Mouse (Mus musculus) forebrain, embryonic 10.5 days (tissue): ENCODE results near the gene Hsd17b2. TPM values are rescaled to one million over a fixed set of nuclear protein-coding genes. Genes with fewer than 3 reads are reported as not detected.

Experiments
- DNase-seq: peaks from one replicate; pipeline ENCODE4 v3.0.0-alpha.2; 2017; ENCODE audit warnings: low spot score; ENCODE audit errors: extremely low spot score
- H3K27ac ChIP-seq: fragments of 300-500 bp; sonication (generic); 2 replicates; pipeline ENCODE4 v1.5.1; 2016; ENCODE audit warnings: mild to moderate bottlenecking
- H3K27me3 ChIP-seq: fragments of 300-500 bp; sonication (generic); 2 replicates; pipeline ENCODE4 v1.6.1; 2016; ENCODE audit warnings: mild to moderate bottlenecking; ENCODE audit not compliant: poor library complexity, severe bottlenecking
- H3K36me3 ChIP-seq: fragments of 300-500 bp; sonication (generic); replicated peaks from 2 replicates; pipeline ENCODE4 v1.6.1; 2016; ENCODE audit warnings: mild to moderate bottlenecking, moderate library complexity
- H3K4me1 ChIP-seq: fragments of 300-500 bp; sonication (generic); 2 replicates; pipeline ENCODE4 v1.6.1; 2016
- H3K4me3 ChIP-seq: fragments of 300-500 bp; sonication (generic); 2 replicates; pipeline ENCODE4 v1.5.1; 2016; ENCODE audit warnings: mild to moderate bottlenecking, moderate library complexity
- H3K9me3 ChIP-seq: fragments of 300-500 bp; sonication (generic); 2 replicates; pipeline ENCODE4 v1.6.1; 2016; ENCODE audit warnings: mild to moderate bottlenecking, moderate library complexity
- WGBS: fragments of 180-500 bp; shearing (Covaris S2); methylation state at CpG from one replicate; pipeline ENCODE4 v1.1.7; 2016; 5-methylcytosine and 5-hydroxymethylcytosine counted together
- polyA plus RNA-seq: library from polyadenylated mRNA; unstranded; fragments of >200 nt; fragmentation: Nextera tagmentation; extraction: Ambion mirVana; gene quantifications from 2 replicates; pipeline ENCODE4 v1.2.1, GENCODE M21; 2016

The Hsd17b2 gene
- not detected in 2 replicates for polyA plus RNA-seq

DNA sequence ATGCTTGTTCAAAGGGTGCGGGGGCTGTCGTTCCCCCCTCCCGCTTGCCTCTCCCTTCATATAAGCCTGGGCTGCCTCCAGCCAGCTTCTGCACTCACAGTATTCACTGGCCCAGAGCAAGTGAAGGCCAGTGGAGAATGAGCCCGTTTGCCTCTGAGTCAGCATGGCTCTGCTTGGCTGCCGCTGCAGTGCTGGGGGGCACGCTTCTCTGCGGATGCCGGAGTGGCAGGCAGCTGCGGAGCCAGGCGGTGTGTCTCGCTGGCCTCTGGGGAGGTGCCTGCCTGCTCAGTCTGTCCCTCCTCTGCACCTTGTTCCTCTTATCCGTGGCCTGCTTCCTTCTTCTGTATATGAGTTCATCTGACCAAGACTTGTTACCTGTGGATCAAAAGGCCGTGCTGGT, at the start of gene Hsd17b2:
TSS of gene Hsd17b2 (plus strand) at position 46 of the 400 bp plus-strand sequence.
- no peak within 1 kb of the TSS for H3K4me3 ChIP-seq
- H3K27me3 ChIP-seq: peaks cover 5% of the 10 kb centered on the region; the same call in 1 of the 2 replicates
- H3K27ac ChIP-seq: no peak within 1 kb of the TSS
- peaks cover 32% of the 10 kb centered on the region for H3K4me1 ChIP-seq
- H3K9me3 ChIP-seq: no peaks in the 10 kb centered on the region
- DNase-seq: no peak
- no peaks in the 10 kb centered on the region for H3K36me3 ChIP-seq
- WGBS: 51% methylated on average over 13 of the region's 13 CpGs

GRCm38 (mm10) chr8:117652318-117652717, 49.4 kb upstream of the Hsd17b2 start:
- Histone ChIP-seq H3K9me3 (no peaks in the 10 kb centered on the region; the same call in 1 of the 2 replicates), H3K36me3 (no peaks in the 10 kb centered on the region), H3K27ac (no peak overlapping the region), H3K4me3 (no peak overlapping the region), H3K27me3 (no peaks in the 10 kb centered on the region), H3K4me1 (no peaks in the 10 kb centered on the region)
- WGBS: 95% methylated on average over 1 of the region's 1 CpGs
- no peak for DNase-seq

DNA sequence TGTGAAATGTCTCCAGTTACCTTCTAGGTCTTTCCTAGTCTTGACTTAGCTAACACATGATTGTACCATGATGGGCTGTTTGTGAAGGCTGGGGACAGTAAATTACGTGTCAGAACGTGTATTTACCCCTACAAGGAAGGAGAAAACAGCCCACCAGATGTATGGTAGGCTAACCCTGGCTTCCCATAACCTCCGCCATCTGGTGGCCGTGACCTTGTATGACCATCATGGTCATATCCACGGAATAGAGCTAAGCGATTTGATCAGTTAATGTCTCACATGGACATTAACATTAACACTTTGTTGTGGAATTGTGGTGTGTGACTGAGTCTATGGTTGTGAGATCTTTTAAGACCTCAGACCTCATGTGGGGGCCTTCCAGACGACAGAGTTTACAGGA, 42.7 kb upstream of the Hsd17b2 start:
- H3K9me3 ChIP-seq: no peaks in the 10 kb centered on the region
- no peak overlapping the region for H3K27ac ChIP-seq
- DNase-seq: no peak
- WGBS: 79% methylated on average over 7 of the region's 7 CpGs
- no peaks in the 10 kb centered on the region for H3K27me3 ChIP-seq
- peaks cover 12% of the 10 kb centered on the region for H3K4me1 ChIP-seq
- H3K4me3 ChIP-seq: no peak overlapping the region
- H3K36me3 ChIP-seq: no peaks in the 10 kb centered on the region

DNA sequence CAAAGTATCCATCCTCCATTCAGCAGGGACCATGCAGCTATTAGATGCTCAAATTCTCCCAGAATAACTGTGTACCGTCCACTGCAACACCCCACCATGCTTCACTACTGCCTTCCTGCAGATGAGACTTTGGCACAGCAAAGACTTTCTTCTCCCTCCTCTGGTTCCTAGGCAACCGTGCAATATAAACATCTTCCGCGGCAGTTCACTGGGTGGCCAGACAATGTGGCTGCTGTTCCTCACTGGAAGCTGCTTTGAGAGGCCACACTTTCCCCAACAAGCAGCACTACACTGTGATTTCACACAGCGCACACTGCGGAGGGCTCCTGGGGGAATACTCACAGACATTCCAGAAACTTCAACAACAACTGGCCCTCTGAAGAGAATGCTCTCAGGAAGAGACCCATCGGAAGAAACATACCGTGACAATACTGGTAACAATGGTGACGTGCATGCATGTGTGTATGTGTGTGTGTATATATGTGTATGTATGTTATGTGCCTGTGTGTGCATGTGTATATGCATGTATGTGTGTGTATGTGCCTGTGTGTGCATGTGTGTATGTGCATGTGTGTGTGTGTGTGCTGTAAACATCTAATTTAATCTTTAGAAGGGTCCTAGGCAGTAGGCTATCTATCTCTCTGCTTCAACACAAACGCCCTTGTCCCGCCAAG, 41.2 kb upstream of the Hsd17b2 start:
- DNase-seq: peak; percentile 34
- 64% methylated on average over 11 of the region's 11 CpGs for WGBS
- peak overlapping the region; percentile 48 for H3K27ac ChIP-seq

DNA sequence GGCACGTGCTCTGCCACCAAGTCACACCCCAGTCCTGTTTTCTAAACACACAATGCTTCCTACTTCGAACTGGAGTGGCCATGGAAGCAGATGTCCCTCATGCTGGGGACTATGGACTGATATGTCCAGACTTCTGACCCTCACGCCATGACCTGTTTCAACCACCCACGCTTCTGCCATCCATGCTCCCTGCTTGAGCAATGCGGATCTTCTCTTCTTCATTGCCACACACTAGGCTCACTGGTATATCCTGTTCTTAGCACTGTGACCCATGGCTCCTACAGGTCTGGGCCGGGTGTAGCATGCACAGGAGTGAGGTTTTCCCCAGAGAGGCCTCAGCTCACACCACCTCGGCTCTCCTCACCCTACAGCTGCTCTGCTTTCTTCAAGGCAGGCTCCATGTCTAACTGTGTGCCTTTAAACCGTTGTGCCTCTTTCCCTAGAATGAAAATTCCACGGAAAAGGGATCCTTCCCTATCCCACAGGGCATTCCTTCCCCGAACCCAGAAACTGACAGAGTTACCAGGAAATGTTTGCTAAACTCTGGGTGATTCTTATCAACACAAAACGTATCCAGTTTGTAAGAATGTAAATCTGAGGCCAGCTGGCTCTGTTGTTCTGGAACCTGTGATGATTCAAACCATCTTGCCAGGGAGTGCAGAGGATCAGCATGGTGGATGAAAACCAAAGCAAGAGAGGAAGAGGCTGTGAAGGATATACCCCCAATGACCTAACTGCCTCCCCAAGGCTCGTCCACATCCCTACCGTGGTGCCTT, 34.2 kb upstream of the Hsd17b2 start:
- Histone ChIP-seq H3K4me3 (no peak overlapping the region), H3K4me1 (peaks cover 14% of the 10 kb centered on the region), H3K27ac (no peak overlapping the region), H3K9me3 (no peaks in the 10 kb centered on the region), H3K36me3 (no peaks in the 10 kb centered on the region), H3K27me3 (peaks cover 11% of the 10 kb centered on the region; the same call in 1 of the 2 replicates)
- DNase-seq: no peak
- WGBS: 85% methylated on average over 13 of the region's 13 CpGs

More for the DNA sequence above, 41.2 kb upstream of the Hsd17b2 start:
- H3K4me3 ChIP-seq: no peak overlapping the region
- no peaks in the 10 kb centered on the region for H3K9me3 ChIP-seq
- no peaks in the 10 kb centered on the region for H3K36me3 ChIP-seq
- peaks cover 12% of the 10 kb centered on the region for H3K4me1 ChIP-seq
- no peaks in the 10 kb centered on the region for H3K27me3 ChIP-seq

- peaks cover 12% of the 10 kb centered on the region; the same call in 1 of the 2 replicates for H3K27me3 ChIP-seq
- 34% methylated on average over 11 of the region's 11 CpGs for WGBS
- no peak overlapping the region for H3K4me3 ChIP-seq
- H3K27ac ChIP-seq: no peak overlapping the region
- H3K4me1 ChIP-seq: peaks cover 24% of the 10 kb centered on the region
- H3K9me3 ChIP-seq: no peaks in the 10 kb centered on the region
- DNase-seq: no peak
- no peaks in the 10 kb centered on the region for H3K36me3 ChIP-seq
These were observed 31.2 kb upstream of the Hsd17b2 start for GRCm38 (mm10) chr8:117670461-117670860.

DNA sequence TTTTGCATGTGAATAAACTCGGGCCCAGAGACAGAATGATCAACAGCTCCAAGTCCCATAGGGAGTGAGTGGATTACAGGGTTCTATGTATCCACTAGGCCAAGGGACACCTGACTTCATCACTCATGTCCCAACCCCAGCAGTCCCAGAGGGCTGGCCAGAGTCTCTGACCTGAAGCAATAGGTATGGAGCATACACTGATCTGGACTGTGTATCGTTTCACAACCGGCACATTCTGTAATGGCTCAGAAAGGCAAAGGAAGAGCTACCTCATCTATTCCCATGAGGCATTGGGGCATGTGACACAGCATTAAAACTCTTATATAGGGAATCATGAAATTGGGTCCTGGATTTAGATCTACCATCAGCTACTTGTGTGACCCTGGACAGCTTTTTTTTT, 29.1 kb upstream of the Hsd17b2 start:
- no peak for DNase-seq
- H3K4me3 ChIP-seq: no peak overlapping the region
- H3K27me3 ChIP-seq: peaks cover 12% of the 10 kb centered on the region; the same call in 1 of the 2 replicates
- WGBS: 90% methylated on average over 3 of the region's 3 CpGs
- H3K4me1 ChIP-seq: peaks cover 24% of the 10 kb centered on the region
- no peaks in the 10 kb centered on the region for H3K9me3 ChIP-seq
- H3K36me3 ChIP-seq: no peaks in the 10 kb centered on the region
- H3K27ac ChIP-seq: no peak overlapping the region

DNA sequence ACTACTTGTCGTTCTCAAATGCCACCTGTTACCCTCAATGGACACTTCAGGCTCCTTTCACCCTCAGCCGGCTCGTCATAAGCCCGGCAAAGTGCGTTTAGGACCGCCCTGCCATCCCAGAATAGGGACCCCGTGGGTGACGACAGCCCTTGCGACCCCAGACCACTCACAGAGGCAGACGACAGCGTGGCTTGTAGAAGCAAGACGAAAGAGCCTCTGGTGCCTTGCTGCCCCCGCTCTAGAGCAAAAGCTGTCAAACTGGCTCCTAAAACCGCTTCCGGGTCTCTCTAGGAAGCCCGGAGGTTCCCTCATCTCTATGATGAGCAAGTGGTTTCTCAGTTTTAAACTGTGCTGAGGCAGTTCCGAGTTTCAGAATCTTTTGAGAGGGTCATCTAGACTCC, 28.3 kb upstream of the Hsd17b2 start, which contains the start of gene Sdr42e1:
TSS of gene Sdr42e1 (minus strand) at position 260 of the 401 bp plus-strand sequence.
- WGBS: 15% methylated on average over 17 of the region's 17 CpGs

DNA sequence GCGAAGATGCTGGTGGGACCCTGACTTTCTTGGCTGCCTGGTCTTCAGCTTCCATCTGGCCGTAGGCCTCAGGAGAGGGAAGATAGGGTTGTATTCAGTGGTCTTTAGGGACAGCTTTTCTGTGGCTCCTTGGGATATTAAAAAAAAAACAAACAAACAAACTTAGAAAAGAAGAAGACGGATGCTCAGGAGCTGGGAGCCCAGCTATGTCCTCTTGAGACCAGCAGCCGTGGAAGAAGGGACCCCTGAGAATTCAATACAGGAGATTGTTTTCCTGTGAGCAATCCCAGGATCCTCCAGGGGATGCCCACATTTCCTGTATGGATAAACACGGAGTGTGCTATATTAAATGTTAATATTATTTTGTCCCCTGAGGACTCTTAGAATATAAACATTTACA, 26.5 kb upstream of the Hsd17b2 start:
- DNase-seq: no peak
- no peak overlapping the region for H3K27ac ChIP-seq
- H3K4me1 ChIP-seq: peaks cover 17% of the 10 kb centered on the region
- no peaks in the 10 kb centered on the region for H3K9me3 ChIP-seq
- peaks cover 12% of the 10 kb centered on the region; the same call in 1 of the 2 replicates for H3K27me3 ChIP-seq
- WGBS: 87% methylated on average over 5 of the region's 5 CpGs
- H3K4me3 ChIP-seq: no peak overlapping the region
- no peaks in the 10 kb centered on the region for H3K36me3 ChIP-seq

More for the DNA sequence above, 28.3 kb upstream of the Hsd17b2 start, which contains the start of gene Sdr42e1:
- DNase-seq: peak; percentile 30
- Histone ChIP-seq H3K27me3 (peaks cover 12% of the 10 kb centered on the region; the same call in 1 of the 2 replicates), H3K9me3 (no peaks in the 10 kb centered on the region), H3K36me3 (no peaks in the 10 kb centered on the region), H3K4me1 (peaks cover 24% of the 10 kb centered on the region), H3K27ac (no peak within 1 kb of the TSS), H3K4me3 (peak within 1 kb of the TSS; percentile 59)

GRCm38 (mm10) chr8:117676460-117676859, 25.2 kb upstream of the Hsd17b2 start:
- Histone ChIP-seq H3K9me3 (no peaks in the 10 kb centered on the region), H3K27me3 (peaks cover 11% of the 10 kb centered on the region; the same call in 1 of the 2 replicates), H3K4me1 (peaks cover 9% of the 10 kb centered on the region), H3K36me3 (no peaks in the 10 kb centered on the region), H3K27ac (no peak overlapping the region), H3K4me3 (no peak overlapping the region)
- 84% methylated on average over 9 of the region's 9 CpGs for WGBS
- DNase-seq: no peak

GRCm38 (mm10) chr8:117677011-117677410, 24.7 kb upstream of the Hsd17b2 start:
- 91% methylated on average over 8 of the region's 8 CpGs for WGBS
- Histone ChIP-seq H3K36me3 (no peaks in the 10 kb centered on the region), H3K27ac (no peak overlapping the region), H3K9me3 (no peaks in the 10 kb centered on the region), H3K4me3 (no peak overlapping the region), H3K4me1 (peaks cover 9% of the 10 kb centered on the region), H3K27me3 (peaks cover 6% of the 10 kb centered on the region; the same call in 1 of the 2 replicates)
- no peak for DNase-seq

GRCm38 (mm10) chr8:117678650-117679049, 23.1 kb upstream of the Hsd17b2 start:
- WGBS: 85% methylated on average over 4 of the region's 4 CpGs
- Histone ChIP-seq H3K27ac (no peak overlapping the region), H3K36me3 (no peaks in the 10 kb centered on the region), H3K4me3 (no peak overlapping the region), H3K9me3 (no peaks in the 10 kb centered on the region), H3K4me1 (peaks cover 2% of the 10 kb centered on the region; the same call in 1 of the 2 replicates), H3K27me3 (no peaks in the 10 kb centered on the region)
- DNase-seq: no peak
